Mouse (Mus musculus) gastrocnemius, postnatal 36 days (tissue): Measurements from ENCODE around the gene Dclk3. TPM values are rescaled to one million over a fixed set of nuclear protein-coding genes. Genes with fewer than 3 reads are reported as not detected.

Experiments
- DNase-seq, 2 experiments: peaks; one replicate each; pipeline ENCODE4 v3.0.0; 2022
- intact Hi-C: fragments of 180-260 bp; cut with DNase I; formaldehyde crosslinking; loops from one replicate; pipeline ENCODE4 v1.15.1; 2025
- total RNA-seq, 2 experiments: library from RNA; stranded (reverse); gene quantifications; 2 replicates each; pipeline ENCODE4 v1.2.3; 2021

Dclk3 gene
- total RNA-seq, 2 experiments from 2014 or later, result 0.30 to 0.38 TPM

DNA sequence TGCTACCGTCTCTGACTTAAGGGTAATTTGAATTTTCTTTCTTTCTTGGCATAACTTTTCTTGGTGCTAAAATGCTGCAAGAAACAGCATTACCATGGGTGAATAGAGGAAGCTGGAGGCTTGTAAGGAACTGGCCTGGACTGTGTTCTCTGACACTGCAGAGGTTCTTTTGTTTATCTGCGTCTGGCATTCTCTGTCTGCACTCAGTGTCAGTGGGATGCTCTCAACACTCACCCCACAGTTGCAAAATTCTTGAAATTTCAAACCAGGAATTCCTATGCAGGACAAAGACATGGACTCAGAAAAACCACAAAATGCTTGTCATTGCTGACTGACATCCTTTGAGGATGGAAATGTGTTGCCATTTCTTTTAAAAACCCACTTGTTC lies 9.5 kb upstream of the Dclk3 start:
- intact Hi-C loops, result loop anchor here (5.0 kb wide), 1 partner anchor 48 kb away; no protein-coding TSS in a partner anchor
- no peak for DNase-seq

DNA sequence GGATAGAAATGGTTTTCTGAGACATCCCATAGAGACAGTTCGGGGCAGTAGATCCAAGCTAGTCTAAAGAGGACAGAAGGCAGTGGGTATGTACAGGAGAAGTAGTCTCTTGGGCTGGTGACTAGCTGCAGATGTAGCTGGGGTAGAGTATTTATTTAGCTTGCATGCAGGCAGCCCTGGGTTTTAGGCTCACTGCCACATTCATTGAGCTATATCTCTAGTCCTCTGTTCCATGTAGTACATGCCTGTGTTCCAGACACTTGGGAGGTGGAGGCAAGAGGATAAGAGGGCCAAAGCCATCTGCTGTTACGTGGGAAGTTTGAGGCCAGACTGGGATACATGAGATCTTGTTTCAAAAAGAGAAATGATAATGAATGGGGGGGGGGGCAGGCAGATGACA lies 3.5 kb upstream of the Dclk3 start:
- intact Hi-C loops, result no loop called here
- DNase-seq, result no peak

DNA sequence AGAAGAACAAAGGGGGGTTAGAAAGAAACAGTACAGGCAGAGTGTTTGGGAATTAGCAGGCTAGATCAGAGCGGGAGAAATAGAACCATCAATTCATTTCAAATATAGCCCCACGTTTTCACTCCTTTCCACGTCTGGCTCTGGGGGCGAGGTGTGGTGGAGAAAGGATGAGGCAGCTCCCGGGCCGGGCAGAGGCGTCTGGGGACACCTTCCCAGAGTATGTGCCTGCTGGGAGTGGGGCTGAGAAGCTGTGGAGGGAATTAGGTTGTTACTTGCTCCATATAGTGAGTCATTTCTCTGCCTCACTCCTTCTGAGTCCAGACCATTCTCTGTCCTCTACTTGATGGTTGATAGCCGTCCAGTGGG lies 938 bp downstream of the Dclk3 start:
- intact Hi-C loops, result no loop called here
- DNase-seq, result no peak

DNA sequence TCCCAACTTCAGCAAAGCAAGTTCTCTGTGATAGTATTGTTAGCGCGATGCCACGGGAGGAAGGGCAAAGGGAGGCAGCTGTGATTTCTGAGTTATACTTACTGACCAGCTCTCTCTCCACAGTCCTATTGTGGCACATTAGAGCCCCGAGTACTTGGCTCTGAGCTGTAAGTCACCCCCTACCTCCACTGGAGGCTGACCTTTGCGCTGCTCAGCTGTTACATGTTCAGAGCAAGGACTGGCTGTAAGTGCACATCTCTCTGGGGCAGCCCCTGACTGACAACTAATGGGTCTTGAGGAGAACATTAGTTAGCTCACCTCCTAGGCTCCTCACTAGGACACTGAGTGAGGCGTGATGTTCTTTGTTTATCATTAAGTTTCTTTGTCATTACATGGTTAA lies 1.6 kb downstream of the Dclk3 start:
- intact Hi-C loops, result no loop called here
- no peak for DNase-seq

DNA sequence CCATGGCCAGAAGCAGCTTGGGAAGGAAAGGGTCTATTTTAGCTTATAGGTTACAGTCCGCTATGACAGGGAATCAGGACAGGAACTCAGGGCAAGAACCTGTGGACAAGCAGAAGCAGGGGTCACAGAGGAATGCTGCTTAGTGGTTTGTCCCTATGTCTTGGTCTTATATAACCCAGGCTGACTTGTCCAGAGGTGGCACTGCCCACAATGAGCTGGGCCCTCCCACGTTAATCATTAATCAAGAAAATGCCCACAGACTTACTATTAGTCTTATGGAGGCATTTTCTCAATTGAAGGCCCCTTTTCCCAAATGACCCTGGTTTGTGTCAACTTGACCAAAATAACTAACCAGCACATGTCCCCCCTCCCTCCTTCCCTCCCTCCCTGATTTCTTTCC lies 2.3 kb downstream of the Dclk3 start:
- intact Hi-C loops, result no loop called here
- no peak for DNase-seq

DNA sequence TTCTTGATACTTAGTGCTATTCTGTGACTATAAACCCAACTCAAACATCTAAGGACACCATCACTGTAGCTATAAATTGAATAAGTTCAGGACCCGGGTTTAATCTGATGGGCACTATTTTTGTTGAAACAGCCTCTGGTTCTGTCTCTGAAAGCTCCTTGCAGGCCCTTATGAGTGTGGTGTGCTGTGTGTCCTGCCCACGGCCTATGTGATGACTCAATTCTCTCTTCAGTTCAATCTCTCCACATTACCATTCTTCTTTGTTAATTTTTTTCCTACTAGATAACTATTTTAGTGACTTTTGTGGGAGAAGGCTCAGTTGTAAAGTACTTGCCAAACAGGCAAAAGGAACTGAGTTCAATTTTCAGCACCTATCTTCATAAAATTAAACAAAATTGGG lies 7.3 kb downstream of the Dclk3 start:
- DNase-seq, result no peak
- intact Hi-C loops, result no loop called here

DNA sequence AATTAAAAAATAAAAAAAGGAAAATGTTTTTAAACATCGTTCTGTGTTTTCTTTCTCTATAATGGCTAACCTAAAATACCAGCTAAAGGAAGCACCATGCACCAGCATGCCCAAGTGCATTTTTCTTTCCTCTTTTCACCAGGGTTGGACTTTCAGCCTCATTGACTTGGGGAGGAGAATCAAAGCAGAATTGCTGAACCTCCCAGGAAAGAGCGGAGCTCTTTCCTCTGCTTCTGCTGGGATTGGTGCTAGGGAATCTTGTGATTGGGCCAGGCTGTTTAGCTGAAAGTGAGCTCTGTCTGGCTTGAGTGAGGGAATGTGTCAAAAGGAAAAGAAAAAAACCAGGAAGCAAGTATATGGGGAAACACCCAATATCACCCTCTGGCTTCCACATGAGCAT lies 10.1 kb downstream of the Dclk3 start:
- intact Hi-C loops, result no loop called here

DNA sequence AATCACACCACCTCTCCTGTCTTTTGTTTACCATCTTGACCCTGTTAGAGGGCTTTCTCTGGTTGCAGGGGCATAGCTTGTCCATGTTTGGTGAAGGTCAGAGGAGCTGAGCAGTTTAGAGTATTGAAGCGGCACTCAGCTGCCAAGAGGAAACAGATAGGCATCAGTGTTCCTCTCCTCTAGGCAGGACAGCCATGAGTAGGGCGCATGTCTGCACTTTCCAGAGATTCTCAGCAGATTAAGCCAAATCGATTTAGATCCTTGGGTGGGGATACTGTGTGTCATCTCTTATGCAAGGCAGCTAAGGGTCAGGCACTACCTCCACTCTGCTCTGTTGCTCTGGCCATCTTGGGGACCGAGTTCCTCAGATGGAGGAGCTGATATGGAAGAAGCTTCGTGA lies 11.0 kb downstream of the Dclk3 start:
- DNase-seq, result no peak
- intact Hi-C loops, result no loop called here

More for the DNA sequence above, 10.1 kb downstream of the Dclk3 start:
- DNase-seq, result no peak

DNA sequence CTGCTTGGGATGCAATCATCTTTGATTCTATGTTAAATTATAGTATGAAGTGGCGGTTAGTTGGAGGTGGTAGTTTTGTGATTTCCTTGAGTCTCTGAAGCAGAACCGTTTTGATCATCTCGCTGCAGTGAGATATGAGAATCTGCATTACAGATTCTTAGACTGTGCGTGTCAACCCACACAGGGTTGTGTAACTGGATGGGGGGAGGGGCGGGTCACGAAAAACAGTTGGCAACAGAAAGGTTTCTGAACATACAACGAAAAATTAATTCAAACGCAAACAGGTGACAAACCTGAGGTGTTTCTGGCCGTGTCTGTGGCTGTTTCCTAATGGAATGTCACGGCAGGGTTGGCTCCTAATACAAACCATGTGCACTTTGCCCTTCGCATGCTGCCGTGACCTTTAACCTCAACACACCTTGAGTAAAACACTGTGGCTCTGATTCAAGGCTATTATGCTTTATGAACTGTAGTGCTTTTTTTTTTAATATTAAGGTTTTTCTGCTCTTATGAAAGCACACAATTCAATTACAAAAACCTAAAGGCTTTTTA lies 12.0 kb downstream of the Dclk3 start:
- intact Hi-C loops, result no loop called here
- no peak for DNase-seq

DNA sequence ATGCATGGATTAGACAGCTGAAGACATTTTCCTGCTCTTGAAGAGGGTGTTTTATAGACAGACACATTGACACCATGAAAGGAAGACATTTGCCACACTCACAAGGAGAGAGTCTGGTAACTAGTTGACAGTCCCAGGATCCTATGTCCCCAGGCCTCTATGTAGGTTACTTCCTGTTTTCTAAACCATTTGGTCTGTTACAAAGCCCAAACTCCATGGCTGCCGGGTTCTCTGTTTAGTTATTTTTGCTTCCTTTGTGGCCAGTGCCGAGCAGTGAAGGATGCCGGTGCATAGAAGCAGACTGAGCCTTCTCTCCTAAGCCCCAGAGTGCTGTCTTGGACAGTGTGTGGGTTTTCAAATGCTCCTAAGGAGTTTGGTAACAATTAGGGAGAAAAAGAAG lies 15.0 kb downstream of the Dclk3 start:
- intact Hi-C loops, result no loop called here
- no peak for DNase-seq

DNA sequence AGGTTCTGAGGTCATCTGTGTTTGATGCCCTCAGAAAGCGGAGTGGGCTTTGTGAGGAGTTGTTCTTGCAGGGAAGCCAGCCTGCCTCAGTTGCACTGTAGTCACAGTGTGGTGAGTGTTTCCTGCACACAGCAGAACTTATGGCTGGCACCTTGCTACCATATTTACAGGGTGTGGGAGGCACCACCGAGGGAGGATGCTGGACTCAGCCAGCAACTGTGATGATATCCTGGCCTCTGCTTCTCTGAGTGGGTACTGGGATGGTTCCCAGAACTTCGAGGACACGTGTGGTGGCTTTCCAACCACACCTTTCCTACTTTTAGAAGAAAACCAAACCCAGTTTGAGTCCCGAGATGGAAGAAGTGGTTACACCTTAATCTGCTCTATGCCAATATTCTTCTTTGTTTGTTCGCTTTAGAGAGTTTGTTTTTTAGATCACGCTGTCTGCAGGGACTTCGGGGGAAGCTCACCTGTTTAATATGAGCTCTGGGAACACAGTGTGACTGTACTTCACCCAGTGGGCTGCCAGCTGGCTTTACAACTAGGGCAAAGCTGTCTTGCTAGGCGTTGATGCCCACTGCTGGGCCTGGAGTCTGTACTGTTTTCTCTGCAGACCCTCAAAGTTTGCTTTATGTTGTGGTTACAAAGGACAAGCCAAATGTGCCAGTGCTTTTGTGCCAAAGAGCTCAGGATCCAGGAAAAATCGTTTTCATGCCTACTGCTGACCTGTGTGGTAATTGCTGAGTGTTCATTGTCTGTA lies 18.5 kb downstream of the Dclk3 start:
- intact Hi-C loops, result no loop called here
- DNase-seq, result no peak

DNA sequence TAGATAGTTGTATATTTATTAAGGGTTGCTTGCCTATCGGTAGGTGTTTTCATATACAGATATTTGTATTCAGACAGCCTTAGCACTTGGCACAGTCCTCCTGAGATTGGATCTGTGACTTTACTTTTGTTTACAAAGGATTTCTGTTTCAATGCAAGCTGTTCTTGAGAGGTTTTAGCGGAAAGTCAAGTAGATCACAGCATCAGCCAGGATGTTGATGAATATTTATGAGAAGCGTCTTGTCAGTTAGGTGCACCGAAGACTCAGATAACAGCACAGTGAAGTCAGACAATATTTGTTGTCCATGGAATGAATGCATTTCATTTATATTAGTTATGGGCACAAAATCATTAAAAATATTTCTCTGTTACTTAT lies 19.0 kb downstream of the Dclk3 start:
- intact Hi-C loops, result no loop called here
- no peak for DNase-seq

DNA sequence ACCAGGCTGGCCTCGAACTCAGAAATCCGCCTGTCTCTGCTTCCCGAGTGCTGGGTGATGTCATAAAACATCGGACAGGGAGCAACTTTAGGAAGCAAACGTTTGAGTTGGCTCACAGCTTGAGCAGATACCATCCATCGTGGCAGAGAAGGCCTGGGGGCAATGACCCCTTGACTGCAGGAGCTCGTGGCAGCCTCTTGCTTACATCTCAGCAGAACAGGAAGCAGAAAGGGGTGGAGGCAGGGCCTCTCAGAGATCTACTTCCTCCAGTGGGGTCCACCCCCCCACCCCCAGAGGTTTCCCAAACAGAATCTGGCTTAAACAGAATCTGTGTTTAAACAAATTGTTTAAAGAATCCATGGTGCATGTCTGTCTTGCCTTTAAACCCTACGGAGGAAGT lies 20.6 kb downstream of the Dclk3 start:
- intact Hi-C loops, result no loop called here
- no peak for DNase-seq

DNA sequence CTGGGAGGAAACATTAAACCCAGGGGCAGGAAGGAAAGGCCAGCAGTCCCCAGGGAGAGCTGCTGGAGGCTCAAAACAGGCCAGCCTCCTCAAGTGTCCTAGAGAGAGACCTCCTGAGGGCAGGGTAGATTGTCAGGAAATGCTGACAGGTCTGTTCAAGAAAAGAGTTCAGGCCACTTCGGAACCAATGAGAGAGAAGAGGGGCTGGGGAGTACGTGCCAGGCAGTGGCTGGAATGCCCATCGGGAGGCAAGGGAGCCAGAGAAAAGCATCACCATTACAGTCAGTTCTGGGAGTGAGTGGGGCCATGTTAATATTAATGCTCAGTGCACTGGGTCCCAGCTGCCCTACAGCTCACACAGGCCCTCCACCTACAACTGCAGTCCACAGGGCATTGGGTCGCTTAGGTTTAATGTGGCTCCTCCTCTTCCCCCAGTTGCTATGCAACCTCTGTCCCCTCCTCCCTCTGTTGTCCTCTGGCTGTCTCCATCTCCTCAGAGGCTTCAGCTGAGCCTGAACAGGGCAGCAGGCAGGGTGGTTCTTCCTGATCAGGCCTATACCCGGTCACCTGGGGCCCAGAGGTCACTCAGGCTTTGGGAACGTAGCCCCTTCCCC lies 21.4 kb downstream of the Dclk3 start:
- intact Hi-C loops, result no loop called here

DNA sequence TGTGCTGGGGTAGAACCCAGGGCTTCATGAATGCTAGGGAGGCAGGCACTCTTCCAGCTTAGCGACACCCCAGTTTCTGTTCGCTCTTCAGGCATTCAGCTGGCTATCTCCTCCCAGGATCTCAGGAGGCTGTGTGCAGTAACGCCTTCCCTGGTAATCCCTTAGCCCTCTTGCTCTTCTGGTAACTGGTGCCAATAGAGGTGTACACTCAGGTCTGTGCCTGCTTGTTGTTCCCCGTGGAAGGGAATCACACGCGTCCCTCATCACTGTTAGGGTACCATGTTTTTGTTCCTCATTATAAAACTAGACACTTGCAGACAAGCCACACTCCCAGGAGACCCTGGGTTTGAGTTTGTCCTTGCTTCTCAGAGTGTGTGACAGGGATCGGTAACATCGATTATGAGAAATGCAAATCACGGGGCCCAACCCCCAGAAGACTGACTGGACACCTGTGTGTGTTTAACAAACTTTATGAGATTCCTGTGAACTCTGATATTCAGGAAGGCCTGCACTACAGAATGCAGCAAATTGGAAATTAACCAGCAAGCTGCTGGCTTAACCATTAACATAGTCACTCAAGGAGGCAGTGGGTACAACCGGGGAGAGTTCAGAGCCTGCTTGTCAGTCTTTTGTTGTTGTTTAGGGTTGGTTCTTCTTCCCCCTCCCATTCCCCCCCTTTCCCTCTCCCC lies 22.7 kb downstream of the Dclk3 start:
- no peak for DNase-seq
- intact Hi-C loops, result no loop called here

More for the DNA sequence above, 21.4 kb downstream of the Dclk3 start:
- no peak for DNase-seq

DNA sequence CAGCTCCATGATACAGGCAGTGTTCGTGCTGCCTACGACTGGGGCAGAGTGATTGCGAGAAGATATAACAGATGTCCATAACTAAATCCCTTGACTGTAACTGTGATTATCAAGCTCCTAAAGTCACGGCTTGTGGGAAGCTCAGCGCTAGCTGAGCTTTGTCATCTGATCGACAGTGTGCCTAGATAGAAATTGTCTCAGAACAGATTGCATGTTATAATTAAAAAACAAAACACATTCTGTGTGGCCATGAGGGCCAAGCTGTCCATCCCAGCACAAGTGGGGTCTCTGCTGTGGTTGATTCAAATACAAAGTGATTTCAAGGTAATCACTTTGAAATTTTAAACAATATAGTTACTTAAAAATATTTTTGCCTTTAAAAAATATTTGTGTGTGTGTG lies 26.8 kb downstream of the Dclk3 start:
- intact Hi-C loops, result no loop called here
- no peak for DNase-seq

DNA sequence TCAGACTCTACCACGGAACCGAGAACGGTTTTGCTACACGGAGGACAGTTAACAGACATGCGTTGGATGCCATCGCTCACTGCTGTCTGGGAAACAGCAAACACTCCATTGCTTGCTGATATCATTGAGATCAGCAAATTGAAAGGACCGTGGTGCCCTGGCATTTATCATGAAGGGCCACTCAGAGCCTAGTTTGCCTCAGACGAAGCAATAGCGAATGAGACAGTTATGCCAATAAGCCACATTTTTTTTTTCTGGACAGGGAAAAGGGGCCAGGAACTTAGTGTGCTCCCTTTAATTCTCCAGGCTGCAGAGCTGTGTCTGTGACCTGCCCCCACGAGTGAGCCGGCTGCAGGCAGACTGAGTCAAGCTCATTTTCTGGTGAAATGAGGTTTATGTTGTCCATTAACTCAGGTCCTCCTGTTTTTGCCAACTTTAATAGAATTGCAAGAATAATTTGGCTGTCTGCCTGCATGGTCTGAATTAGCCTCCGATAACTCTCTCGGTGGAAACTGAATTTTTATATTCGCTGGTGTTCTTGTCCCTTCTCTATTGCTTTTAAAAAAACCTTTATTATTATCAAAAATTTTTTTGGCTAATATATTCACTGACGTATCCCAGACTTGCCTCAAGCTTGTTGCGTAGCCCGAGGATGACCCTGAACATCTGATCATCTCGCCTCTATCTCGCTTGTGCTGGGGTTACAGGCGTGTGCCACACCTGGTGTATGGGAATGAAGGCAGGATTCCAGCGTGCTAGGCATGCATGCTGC lies 35.0 kb downstream of the Dclk3 start:
- intact Hi-C loops, result no loop called here
- DNase-seq, result no peak

DNA sequence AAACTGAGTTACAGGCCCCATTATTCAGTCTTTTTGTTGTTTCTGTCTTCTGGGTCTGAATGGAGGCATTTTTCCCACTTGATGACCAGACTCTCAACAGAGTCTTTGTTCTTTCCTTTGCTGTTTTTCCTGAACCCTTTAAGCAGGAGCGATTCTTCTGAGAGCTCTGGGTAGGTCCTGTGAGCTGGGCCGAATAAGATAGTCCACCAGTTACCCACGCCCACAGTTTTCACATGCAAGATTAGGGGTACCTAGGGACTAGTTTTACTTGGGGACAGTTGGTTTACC lies 35.5 kb downstream of the Dclk3 start:
- intact Hi-C loops, result no loop called here
- DNase-seq, result no peak

DNA sequence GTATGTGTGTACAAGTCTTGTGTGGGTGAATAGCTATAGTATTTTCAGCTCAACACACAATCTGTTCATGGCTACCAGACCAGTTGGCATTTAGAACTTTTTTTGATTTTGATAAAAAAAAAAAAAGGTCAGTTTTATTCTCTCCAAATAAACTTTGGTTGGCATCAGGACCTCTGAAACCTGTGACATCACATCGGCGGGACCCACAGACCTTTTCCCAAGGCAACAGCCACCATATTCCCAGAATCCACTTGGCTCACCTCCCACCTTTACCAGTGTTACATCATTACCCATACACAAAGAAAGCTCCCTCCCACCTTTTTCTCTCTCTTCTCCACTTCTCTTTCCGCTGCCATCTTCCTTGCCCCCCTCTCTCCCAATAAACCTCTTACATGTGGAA lies 36.4 kb downstream of the Dclk3 start:
- no peak for DNase-seq
- intact Hi-C loops, result loop anchor here (5.0 kb wide), 2 partner anchors 48 to 103 kb away; no protein-coding TSS in a partner anchor

DNA sequence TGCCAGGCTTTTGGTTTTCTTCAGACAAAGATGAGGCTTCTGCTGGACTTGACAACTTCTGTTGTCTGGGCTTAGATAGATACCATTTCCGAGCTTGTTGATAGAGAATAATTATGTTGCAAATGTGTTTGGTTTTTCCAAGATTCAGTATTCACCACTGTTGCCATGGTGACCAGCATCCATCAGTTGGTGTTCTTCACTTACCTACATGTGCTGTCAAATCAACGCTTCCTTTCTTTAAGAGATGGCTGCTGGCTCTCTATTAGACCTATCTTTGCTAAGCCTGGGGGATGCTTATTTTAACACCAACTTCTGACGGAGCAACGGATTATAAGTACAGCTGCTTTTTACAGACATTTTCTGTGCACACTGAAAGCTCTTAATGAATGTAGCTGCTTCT lies 37.1 kb downstream of the Dclk3 start:
- no peak for DNase-seq
- intact Hi-C loops, result loop anchor here (5.0 kb wide), 2 partner anchors 49 to 104 kb away; no protein-coding TSS in a partner anchor

DNA sequence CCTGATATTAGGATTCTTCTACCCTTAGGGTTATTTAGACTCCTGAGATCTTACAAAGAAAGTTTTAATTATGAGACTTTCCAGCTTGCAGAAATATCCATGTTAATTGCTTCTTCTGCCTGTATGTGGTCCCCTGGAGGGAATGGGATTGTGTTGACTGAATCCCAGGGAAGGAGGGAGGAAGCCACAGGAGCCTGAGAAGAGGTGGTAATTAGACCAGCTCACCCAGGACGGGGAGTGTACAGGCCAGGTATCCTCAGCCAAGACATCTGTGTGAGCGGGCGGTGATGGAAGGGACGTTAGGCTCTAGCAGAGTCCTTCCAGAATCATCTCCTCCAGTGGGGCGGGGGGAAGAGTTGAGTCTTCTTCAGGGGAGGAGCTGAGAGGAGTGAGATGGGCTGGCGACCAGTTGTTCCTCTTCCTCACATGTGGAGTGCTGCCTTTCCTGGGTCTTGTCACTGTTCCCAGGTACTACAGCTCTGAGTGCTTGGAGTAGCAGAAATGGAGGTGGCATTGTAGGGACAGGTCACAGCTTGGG lies 37.7 kb downstream of the Dclk3 start:
- intact Hi-C loops, result loop anchor here (5.0 kb wide), 2 partner anchors 49 to 104 kb away; no protein-coding TSS in a partner anchor
- no peak for DNase-seq
